Mouse (Mus musculus) left cerebral cortex, adult 11 months (tissue): ENCODE data around the gene Mfn1.

Source experiments
- DNase-seq: peaks from one replicate; pipeline ENCODE4 v3.0.0; 2022; ENCODE audit warnings: low spot score

Mfn1 gene

DNA sequence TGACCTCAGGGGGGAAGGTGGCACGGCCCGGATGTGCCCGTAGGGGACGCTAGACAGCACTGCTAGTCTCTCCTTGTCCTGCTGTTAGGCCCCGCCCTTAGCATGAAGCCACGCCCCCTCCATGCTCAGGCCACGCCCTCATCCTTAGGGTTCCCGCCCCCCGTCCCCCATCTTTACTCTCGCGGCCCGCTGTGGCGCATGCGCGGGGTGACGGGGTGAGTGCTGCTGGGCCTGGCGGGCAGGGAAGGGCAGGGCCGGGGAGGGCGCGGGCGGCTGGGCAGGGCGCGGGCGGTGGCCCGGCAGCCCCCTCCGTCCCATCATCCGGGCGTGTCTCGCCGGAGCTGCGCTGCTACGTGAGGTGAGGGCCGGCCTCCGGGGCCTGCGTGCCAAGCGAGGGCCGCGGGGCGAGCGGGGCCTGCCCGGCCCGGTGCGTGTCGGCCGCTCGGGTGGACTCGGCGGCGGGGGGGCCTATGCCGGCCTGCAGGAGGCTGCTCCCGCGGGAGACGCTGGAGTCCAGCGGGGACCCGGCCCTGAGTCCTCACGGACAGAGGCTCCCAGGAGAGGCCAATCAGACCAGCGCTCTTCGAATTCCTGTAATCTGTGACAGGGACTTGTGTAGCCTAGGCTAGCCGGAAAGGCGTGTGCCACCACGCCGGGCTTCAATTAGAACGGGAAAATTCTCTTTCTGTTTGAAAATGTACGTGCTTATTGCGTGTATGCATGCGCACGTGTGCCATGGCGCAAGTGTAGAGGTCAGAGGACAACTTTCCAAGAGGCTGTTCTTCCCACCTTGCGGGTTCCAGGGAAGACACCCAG is 18.7 kb upstream of the Mfn1 start:
- DNase-seq: peak; percentile 91

DNA sequence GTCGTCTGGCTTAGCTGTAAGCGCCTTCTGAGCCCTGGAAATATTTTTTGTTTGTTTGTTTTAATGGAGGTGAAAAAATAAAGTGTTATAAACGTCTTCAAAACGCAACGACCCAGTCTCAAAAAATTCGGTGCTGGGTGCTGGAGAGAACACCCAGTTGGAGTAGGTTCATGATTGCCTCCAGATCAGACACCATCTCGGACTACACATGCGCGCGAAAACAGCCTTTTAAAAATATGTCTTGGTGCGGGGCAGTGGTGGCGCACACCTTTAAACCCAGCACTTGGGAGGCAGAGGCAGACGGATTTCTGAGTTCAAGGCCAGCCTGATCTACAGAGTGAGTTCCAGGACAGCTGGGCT is 18.1 kb upstream of the Mfn1 start:
- no peak for DNase-seq

DNA sequence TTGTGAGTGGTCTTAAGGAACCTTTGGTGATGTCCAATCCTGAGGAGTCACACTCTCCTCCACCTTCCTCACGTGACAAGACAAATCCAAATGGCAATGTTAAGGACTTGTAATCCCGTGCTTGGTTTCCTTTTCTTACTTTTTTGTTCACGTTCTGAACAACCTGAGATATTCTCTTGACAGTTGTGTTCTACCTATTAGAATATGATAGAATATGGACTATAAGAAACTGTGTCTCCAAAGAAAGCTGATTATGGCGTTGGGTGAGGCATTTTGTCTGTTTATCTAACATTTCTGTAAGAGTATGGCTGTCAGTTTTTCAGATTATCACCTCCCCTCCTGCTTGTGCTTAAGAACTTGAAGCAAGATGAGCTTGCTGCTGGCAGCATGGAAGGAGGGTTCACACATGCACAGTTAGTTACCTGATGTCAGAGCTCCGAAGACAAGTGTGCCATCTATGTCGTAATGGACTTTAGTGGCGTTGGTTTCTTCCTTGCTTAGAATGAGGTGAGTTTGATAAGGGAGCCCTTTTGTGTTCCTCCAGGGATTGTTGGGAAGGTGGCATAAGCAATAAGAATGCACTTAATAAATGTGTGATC is 16.5 kb upstream of the Mfn1 start:
- DNase-seq: no peak

DNA sequence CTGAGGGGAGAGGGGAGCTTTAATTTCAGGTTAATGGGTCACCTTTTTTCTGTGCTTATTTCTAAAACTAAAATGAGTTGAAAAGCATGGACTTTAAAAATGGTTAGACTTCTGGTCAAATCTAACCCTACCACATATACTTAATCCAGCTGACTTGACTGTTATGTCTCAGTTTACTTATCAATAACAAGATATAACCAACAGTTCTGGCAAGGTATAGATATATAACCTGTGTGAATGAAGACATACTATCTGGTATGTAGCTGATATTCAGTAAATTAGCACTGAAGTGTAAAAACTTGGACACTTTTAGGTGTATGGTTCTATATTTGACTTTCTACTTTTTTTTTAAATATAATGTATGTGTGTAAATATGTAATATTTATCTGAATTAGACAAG is 15.7 kb upstream of the Mfn1 start:
- no peak for DNase-seq

DNA sequence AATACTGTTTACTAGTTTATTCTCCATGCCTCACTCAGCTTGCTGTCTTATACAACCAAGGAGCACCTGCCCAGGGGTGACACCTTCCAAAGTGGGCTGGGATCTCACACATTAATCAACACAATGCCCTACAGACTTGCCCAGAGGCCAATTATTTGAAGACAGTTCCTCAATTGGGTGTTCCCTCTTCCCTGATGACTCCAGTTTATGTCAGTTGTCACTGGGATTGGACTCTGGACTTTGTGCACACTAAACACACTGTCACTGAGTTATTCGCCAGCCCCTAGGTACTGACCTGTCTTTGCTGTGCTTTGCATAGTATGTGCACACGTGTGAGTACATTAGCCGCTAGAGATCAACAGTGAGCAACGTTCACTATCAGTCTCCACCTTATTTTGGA is 2.1 kb upstream of the Mfn1 start:
- DNase-seq: no peak

DNA sequence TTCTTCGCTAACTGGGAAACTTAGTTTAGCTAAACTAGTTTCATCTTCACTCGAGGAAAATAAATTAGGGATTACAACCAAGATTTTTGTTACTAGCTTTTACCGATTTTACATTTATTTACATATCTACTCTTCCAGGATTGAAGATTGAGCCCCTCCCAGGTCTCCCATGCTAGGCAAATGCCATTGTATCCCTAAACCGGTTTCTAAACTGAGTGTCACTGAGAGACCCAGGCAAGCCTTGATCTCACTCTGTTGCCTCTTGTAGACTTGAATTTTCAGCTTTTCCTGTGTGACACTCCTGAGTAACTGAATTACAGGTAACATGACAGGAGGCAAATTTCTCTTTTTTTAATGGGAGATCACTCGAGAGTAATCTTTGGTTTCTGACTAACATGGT is 776 bp downstream of the Mfn1 start:
- no peak for DNase-seq

DNA sequence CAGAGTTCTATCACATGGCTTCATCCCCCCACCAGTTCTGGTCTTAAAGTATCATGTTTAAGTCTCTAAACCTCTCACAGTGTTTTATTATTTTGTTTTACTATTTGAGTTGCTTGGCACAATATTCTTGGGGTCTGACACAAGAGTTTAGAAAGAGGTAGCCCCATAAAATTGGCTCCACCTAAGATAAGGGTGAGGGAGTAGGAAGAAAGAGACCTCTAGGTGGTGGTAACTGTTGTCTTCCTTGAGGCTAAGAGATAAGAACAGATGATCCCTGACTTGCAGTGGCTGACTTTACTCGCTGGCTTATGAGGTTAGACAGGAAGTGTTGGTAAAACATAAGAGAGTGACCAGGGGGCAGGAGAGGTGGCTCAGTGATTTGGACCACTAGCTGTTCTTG is 6.4 kb downstream of the Mfn1 start:
- DNase-seq: no peak

DNA sequence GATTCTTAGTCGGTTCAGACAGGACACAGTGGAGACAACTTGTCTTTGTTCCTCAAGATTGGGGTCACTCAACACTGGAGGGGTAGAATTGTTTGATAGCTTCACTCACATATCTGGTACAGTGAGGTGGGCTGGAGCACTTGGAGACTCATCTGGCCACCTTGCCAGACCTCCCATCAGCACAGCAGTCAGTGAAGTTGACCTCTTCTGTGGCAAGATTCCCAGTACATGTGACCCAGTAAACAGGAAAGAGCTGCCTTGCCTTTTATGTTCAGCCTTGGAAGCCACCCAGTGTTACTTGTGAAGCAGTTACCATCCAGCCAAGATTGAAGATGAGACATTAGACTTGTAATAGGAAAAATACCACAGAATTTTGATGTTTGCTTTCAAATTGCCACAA is 8.3 kb downstream of the Mfn1 start:
- peak; percentile 39 for DNase-seq

DNA sequence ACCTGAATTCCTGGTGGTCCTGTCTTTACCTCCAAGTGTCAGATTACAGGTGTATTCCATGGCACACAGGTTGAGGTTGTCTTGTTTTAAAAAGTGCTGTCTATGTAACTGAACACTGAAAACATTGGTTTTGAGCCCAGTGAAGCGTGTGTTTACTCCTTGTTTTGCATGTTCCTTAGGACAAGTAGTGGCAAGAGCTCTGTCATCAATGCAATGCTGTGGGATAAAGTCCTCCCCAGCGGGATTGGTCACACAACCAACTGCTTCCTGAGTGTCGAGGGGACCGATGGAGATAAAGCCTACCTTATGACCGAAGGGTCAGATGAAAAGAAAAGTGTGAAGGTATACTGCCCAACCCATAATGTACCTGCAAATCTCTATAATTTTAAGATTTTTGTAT is 8.8 kb downstream of the Mfn1 start:
- no peak for DNase-seq

DNA sequence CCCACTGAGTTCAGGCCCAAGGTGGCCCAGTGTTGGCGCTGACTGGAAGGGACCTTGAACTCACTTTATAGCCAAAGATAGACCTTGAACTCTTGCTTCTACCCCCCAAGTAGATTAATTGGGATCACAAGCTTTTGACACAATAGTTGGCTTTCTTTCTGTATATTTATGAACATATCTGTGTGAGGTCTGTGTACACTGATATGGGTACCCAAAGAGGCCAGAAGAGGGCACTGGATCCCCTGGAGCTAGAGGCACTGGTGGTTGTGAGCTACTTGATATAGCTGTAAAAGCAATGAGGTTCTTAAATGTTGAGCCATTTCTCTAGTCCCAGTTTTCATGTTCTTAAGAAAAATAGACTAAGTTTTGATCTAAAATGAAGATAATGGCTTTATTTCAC is 23.8 kb downstream of the Mfn1 start:
- DNase-seq: no peak

DNA sequence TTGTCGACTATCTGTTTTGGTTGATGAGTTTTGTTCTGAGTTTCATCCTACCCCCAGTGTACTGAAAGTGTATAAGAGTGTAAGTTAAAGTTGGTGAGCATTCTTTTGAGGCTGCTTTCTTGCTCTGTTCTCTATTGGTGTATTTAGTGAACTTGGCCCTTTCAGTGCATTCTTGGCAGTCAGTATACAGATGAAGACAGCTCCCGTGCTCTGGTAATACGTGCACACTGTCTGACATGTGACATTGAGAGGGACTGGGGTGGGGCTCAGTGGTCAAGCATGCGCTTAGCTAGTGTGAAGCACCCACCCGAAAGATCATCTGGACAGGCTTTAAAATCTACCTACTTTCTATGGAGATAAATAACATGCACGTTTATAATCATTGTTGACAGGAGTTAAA is 34.1 kb downstream of the Mfn1 start:
- no peak for DNase-seq

DNA sequence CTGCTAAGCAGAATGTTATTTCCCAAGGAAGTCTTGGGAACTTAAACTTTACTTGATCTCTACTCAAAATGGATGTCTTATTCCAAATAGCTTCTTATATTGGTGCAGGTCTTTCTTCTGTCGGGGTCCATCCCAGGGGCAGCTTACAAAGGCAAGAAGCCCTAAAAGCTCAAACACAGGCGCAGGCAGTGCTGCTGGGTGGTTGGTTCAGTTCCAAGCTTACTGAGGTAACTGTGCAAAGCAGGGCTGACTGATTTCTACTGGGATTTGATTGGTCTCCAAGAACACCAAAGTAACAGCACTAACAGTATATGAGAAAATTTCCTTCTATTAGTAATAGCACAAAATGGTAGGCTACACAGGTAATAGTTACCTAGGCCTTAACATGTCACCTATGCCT is 43.8 kb downstream of the Mfn1 start:
- no peak for DNase-seq

DNA sequence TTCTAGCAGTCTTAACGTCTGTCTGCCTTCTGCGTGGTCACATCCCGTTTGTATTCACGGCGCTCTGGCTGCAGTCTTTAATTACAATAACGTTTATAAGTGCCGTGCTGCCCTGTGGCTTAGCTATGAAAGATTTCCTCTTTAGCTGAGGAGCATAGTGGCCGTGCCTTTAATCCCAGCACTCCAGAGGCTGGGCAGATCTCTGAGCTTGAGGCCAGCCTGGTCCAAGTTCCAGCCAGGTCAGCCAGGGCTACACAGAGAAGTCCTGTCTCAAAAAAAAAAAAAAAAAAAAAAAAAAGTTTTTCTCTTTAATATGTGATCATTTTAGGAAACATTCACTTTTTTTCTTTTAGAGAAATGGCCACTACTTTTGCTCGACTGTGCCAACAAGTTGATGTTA is 44.6 kb downstream of the Mfn1 start:
- DNase-seq: no peak

DNA sequence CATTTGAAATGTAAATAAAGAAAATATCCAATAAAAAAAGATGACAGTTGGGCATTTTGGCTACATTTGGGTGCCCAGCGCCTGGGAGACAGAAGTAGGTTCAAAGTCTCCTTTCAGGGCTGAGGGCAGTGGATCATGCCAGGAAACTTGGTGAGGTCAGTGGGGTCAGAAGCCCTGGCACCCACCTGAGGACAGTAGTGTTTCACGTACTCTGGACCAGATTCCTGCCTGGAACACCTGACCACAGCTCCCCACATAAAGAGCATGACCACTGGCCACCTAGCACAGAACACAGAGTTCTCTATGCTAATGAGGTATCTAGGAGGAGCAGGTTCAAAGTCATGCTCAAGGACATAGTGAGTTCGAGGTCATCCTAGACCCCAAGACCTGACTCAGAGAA is 45.9 kb downstream of the Mfn1 start:
- no peak for DNase-seq

DNA sequence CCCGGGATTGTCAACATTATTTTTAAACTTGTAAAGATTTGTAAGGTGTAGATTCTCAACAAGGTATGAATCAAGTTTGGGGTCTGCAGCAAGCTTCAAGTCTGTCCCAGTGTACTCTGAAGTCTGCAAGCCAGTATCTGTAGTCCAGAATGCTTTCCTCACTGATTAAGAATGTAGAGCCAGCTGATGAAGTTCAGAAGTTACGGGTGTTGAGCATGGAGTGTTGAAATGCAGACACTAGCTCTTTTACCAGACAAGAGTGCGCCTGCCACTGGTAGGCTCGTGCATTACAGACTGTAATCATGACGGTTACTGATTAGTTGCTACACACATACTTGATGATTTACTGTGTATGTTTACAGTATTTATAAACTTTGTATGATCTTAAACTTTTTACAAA is 49.5 kb downstream of the Mfn1 start:
- DNase-seq: no peak

DNA sequence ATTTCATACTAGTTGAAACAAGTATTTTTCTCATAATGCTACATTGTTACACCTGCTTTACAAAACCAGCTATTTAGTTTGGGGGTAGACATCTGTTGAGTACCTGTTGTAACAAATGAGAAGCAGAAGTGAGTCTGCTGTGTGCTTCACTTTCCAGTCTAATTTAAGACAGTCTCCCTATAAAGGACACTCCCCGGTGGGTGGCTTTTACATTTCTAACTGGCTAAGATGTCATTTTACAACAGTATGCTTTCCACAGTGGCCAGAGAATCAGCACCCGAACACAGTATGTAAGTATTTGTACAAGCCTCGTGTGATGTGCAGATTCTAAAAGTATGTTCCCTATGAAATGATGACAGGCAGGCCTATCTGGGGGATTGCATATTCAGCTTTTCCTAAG is 51.5 kb downstream of the Mfn1 start:
- no peak for DNase-seq

DNA sequence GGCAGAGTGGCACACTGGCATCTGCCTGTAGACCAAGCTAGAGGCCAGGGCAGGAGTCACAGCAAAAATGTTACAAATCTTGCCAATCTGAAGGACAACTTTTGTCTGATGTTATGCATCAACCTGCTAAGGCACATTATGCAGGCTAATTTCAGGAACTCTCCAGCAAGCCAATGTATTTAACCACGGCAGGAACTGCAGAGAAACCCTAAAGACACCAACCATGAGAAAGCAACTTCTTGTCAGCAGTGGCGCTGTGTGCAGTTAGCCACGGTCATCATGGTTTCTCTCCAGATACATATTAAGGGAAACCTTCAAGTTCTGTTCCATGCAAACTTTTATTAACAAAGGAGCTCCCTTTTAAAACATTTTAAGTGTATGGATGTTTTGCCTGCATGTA is 52.6 kb downstream of the Mfn1 start:
- no peak for DNase-seq

DNA sequence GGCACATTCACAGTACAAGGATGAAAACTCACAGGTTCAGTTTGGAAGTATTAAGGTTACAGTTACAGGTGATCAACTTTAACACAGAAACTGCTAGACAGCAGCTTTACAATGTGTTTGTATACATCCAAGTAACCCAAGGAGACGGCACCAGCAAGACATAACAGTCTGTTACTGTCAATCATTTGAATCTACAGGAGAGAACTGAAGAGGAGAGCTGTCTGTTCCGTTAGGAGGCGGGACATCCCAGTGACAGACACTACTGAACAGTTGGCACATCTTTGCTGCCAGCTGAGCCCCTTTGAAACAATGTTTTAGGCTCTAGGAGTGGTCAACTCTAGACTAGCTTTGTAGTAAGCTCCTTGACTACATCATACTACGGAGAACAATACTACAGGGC is 54.2 kb downstream of the Mfn1 start:
- no peak for DNase-seq

DNA sequence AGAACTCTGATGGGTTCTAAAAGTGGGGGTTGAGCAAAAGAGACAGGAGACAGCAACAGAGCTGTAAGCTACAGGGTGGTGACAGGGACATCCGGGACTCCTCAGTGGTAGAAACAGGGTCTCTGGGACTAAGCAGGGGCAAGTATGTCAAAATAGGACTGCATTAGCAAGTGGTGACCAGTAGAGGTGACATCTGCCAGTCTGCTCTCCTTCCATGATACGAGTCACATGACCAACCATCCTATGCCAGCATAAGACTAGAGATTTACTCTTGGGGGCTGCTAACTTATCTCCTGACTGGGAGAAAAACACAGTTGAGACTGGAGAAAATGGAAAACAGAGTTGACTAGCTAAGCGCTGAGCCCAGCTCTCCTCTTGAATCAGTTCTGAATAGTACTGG is 57.0 kb downstream of the Mfn1 start:
- no peak for DNase-seq

DNA sequence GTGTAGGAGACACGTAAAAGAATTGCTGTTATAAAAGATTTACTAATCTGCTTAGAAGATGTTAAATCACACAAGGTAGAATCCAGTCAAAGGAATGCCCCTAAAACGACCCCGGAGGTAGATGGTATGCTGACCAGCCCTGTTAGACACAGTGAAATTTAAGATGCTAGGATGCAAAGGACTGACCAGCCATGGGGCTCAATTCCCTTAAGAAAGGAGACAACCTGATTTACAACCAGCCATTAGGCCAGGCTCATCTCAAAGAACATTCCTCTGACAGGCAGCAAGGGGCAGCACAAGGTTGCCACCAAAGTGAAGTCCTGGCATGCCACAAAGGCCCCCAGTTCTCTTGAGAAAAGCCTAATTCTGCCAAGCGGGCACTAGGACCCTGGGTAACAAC is 65.8 kb downstream of the Mfn1 start:
- DNase-seq: no peak

DNA sequence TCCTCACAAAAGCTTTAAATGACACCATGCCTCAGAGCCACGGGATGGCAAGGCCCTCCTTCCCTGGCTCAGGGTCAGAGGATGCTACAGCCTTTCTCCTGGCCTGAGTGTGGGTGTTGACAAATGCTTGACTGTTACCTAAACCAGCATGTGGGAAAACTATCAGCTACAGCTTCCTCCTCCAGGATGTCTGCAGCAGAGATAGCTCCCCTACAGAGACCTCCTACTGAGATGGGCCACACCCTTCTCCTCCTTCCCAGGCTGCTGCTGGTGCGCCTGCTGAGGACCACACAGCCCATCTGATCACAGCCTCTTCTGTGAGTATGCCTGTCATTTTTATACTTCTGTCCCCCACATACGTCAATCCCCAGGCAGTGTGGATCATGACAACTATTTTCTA is 70.1 kb downstream of the Mfn1 start:
- DNase-seq: no peak

DNA sequence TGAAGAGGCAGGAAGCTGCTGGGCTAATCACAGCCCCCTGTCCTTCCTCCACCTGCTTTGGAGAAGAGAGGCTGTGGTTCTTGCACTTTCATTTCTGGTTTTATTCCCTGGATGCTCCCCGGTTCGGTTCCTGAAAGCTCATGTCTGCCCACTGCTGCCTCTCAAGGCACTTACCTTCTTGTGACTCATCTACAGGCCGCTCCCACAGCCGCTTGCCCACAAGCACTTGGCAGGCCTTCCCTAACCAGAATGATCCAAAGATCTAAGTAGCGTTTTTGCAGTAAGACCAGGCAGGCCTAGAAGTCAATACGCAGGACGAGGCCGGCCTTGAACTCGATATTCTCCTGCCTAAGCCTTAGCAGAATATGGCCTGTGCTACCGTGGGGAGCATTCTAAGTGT is 71.8 kb downstream of the Mfn1 start:
- no peak for DNase-seq

DNA sequence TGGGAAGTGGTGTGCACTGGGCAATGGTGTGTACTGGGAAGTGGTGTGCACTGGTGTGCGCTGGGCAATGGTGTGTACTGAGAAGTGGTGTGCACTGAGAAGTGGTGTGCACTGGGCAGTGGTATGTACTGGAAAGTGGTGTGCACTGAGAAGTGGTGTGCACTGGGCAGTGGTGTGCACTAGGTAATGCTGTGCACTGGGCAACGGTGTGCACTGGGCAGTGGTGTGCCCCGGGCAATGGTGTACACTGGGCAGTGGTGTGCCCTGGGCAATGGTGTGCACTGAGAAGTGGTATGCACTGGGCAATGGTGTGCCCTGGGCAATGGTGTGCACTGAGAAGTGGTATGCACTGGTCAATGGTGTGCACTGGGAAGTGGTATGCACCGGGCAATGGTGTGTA is 80.0 kb downstream of the Mfn1 start:
- no peak for DNase-seq

DNA sequence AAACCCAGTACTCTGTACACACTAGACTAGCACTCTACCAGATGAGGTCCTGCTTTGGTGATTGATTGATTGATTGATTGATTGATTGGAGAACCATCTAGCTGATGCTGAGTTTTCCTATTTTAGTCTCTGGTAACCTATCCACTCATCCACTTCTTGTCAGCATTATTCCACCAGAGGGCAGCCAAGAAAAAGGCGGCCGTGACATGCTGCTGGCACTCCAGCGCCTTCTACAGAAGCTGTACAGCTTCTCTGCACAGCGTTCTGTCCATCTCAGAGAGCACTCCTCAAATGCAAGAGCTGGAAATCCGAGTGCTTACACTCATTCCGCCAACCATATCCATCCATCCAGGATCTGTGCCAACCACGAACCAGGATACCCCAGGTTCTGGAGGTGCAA is 81.3 kb downstream of the Mfn1 start:
- DNase-seq: peak; percentile 41
